In the genomic region with DNA sequence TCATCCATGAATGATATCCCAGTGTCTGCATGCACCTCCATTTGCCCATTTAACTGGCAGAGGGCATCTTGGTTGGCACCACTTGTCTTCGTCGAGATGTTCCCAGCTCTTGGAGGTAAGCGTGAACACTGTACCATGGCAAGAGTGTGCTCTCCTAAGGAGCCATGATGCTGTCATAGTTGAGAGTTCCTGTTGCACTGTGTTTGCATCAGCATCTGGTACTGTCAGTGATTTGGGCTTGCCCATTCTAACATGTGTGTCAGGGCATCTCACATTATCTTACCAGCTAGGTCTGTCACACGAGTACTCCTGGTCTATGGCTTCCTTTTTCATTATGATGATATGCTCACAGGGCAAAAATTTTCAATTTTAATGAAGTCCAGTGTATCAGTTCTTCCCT, we compare ENCODE assay signal across 35 mouse cellular contexts. TPM values are rescaled to one million over a fixed set of nuclear protein-coding genes. Genes with fewer than 3 reads are reported as not detected.
"Had no signal": no experiment of that assay in that cellular context is flagged by ENCODE, and none has a peak within 500 bp of the region (broad histone marks: within the 10 kb centered on the region; RNA-seq: fewer than 3 reads in every experiment).

No protein-coding gene starts in this region.

- DNase-seq: heart, postnatal 10 days; heart, postnatal 14 days; heart, postnatal 36 days; heart, postnatal 4 days; kidney, adult 11 months; kidney, adult 18-20 months; kidney, adult 2 months; kidney, adult 8-10 months; kidney, adult 9 months; kidney, postnatal 10 days; kidney, postnatal 14 days; kidney, postnatal 25 days; kidney, postnatal 36 days; kidney, postnatal 4 days; layer of hippocampus, adult 9-11 months; layer of hippocampus, postnatal 36 days had no signal

- H3K27ac ChIP-seq: heart, embryonic 10.5 days; heart, embryonic 13.5 days; heart, embryonic 15.5 days; hindbrain, embryonic 10.5 days; hindbrain, embryonic 12.5 days; hindbrain, embryonic 13.5 days; hindbrain, embryonic 14.5 days; hindbrain, embryonic 15.5 days; hindbrain, postnatal 0 days; intestine, embryonic 15.5 days; kidney, embryonic 15.5 days; kidney, postnatal 0 days; layer of hippocampus, adult 2 months; left cerebral cortex, adult 2 months had no signal

- H3K9me3 ChIP-seq: heart, embryonic 10.5 days; heart, embryonic 12.5 days; heart, embryonic 13.5 days; heart, embryonic 15.5 days; hindbrain, embryonic 10.5 days; hindbrain, embryonic 12.5 days; hindbrain, embryonic 13.5 days; hindbrain, embryonic 15.5 days; intestine, embryonic 15.5 days; kidney, embryonic 15.5 days had no signal

- ATAC-seq: hindbrain, embryonic 16.5 days; hindbrain, postnatal 0 days; inflammation-experienced regulatory T-cells, adult 6 months; intestine, embryonic 15.5 days; intestine, embryonic 16.5 days had no signal

- H3K27me3 ChIP-seq: heart, embryonic 12.5 days; heart, embryonic 13.5 days; heart, embryonic 15.5 days; hindbrain, embryonic 12.5 days; hindbrain, embryonic 13.5 days; hindbrain, embryonic 15.5 days; intestine, embryonic 15.5 days; kidney, embryonic 15.5 days had no signal

- H3K4me1 ChIP-seq: heart, embryonic 10.5 days; heart, embryonic 12.5 days; heart, embryonic 13.5 days; heart, embryonic 15.5 days; hindbrain, embryonic 12.5 days; hindbrain, embryonic 13.5 days; hindbrain, embryonic 15.5 days; intestine, embryonic 15.5 days; kidney, embryonic 15.5 days had no signal

- H3K9ac ChIP-seq: heart, embryonic 12.5 days; heart, embryonic 13.5 days; heart, embryonic 15.5 days; hindbrain, embryonic 12.5 days; hindbrain, embryonic 13.5 days; hindbrain, embryonic 14.5 days; hindbrain, embryonic 15.5 days; intestine, embryonic 15.5 days; kidney, embryonic 15.5 days had no signal

- H3K4me3 ChIP-seq: heart, embryonic 10.5 days; heart, embryonic 12.5 days; heart, embryonic 13.5 days; heart, embryonic 15.5 days; hindbrain, embryonic 10.5 days; hindbrain, embryonic 12.5 days; hindbrain, embryonic 13.5 days; hindbrain, embryonic 15.5 days; intestine, embryonic 15.5 days; kidney, embryonic 15.5 days; layer of hippocampus, adult 2 months; left cerebral cortex, adult 2 months had no signal

- H3K4me2 ChIP-seq: heart, embryonic 11.5 days; heart, embryonic 12.5 days; heart, embryonic 13.5 days; heart, embryonic 15.5 days; hindbrain, embryonic 12.5 days; hindbrain, embryonic 13.5 days; hindbrain, embryonic 14.5 days; hindbrain, embryonic 15.5 days; intestine, embryonic 15.5 days; kidney, embryonic 15.5 days had no signal

- H3K36me3 ChIP-seq: heart, embryonic 10.5 days; heart, embryonic 12.5 days; heart, embryonic 13.5 days; heart, embryonic 15.5 days; hindbrain, embryonic 10.5 days; hindbrain, embryonic 12.5 days; hindbrain, embryonic 13.5 days; hindbrain, embryonic 15.5 days; intestine, embryonic 15.5 days; kidney, embryonic 15.5 days had no signal

RNA-seq across cellular contexts. Expression of gene Arhgap28, which starts 24.6 kb away (rescaled TPM):
- polyA plus RNA-seq: inflammation-experienced regulatory T-cells, adult 6 months had no signal
